Mouse (Mus musculus) intestine, postnatal 0 days (tissue): ENCODE measurements at regions not wholly inside any gene's neighbourhood (a gene's known extent, or its start where the extent isn't known, plus 50 kb on each side); places are given as distances from the start of the nearest gene placed in this dataset.

Experiments used
- ATAC-seq: fragments of 200-750 bp; cut with Nextera tagmentation; 2 replicates; pipeline ENCODE4 v1.8.0; 2017; ENCODE audit warnings: mild to moderate bottlenecking, moderate TSS enrichment, moderate library complexity
- H3K27ac ChIP-seq: fragments of 300-500 bp; sonication (generic); 2 replicates; pipeline ENCODE4 v1.5.1; 2014; ENCODE audit warnings: mild to moderate bottlenecking, low read depth, low read length, moderate library complexity
- H3K27me3 ChIP-seq: fragments of 300-500 bp; sonication (generic); replicated peaks from 2 replicates; pipeline ENCODE4 v1.6.1; 2014; ENCODE audit warnings: low read length, mixed read lengths; ENCODE audit not compliant: control insufficient read depth, insufficient read depth
- H3K36me3 ChIP-seq: fragments of 300-500 bp; sonication (generic); 2 replicates; pipeline ENCODE4 v1.6.1; 2014; ENCODE audit warnings: mild to moderate bottlenecking, moderate library complexity; ENCODE audit not compliant: control insufficient read depth, insufficient read depth
- H3K4me1 ChIP-seq: fragments of 300-500 bp; sonication (generic); replicated peaks from 2 replicates; pipeline ENCODE4 v1.6.1; 2014; ENCODE audit warnings: antibody characterized with exemption, low read length, mixed read lengths; ENCODE audit not compliant: control insufficient read depth, insufficient read depth
- H3K4me2 ChIP-seq: fragments of 300-500 bp; sonication (generic); replicated peaks from 2 replicates; pipeline ENCODE4 v1.6.1; 2014; ENCODE audit warnings: low read depth, mild to moderate bottlenecking, moderate library complexity
- H3K4me3 ChIP-seq: fragments of 300-500 bp; sonication (generic); 2 replicates; pipeline ENCODE4 v1.5.1; 2014; ENCODE audit warnings: low read depth, low read length
- H3K9ac ChIP-seq: fragments of 300-500 bp; sonication (generic); 2 replicates; pipeline ENCODE4 v1.6.1; 2014; ENCODE audit warnings: mild to moderate bottlenecking, low read depth, low read length
- H3K9me3 ChIP-seq: fragments of 300-500 bp; sonication (generic); 2 replicates; pipeline ENCODE4 v1.6.1; 2016; ENCODE audit warnings: mixed run types; ENCODE audit not compliant: control insufficient read depth
- CTCF ChIP-seq: sonication (generic); IDR thresholded peaks from 2 replicates; pipeline ENCODE4 v1.5.1; 2016; ENCODE audit warnings: low read depth, mild to moderate bottlenecking, control low read depth, antibody characterized with exemption, moderate library complexity
- WGBS: fragments of 180-500 bp; shearing (Covaris S2); extraction: QIAGEN DNeasy Blood & Tissue Kit; methylation state at CpG from one replicate; pipeline ENCODE4 v1.1.7; 2014; 5-methylcytosine and 5-hydroxymethylcytosine counted together

DNA sequence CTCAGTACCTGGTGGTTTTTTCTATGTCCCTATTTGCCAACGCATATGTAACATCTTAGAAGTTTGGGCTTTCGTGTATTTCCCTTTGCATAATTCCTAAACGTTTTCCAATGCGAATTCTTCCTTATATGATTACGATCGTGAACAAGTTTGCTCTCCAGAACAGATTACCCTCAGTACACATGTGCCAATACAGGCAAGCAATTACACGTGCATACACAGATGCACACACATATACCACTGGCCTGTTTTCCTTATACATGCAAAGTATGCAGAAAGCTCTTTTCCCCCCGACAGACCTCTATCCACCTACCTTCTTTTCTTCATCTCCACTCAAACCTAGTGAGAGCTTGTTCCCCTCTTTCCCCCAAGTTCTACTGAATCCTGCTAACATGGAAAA lies 144.1 kb downstream of the Csl start:
- 45% methylated on average over 8 of the region's 8 CpGs for WGBS

GRCm38 (mm10) chr10:99615779-99616178 lies 143.7 kb downstream of the Csl start:
- no peak overlapping the region for H3K4me2 ChIP-seq
- no peak overlapping the region for H3K4me3 ChIP-seq
- WGBS: 14% methylated on average over 6 of the region's 6 CpGs

More for the DNA sequence above, 144.1 kb downstream of the Csl start:
- H3K4me2 ChIP-seq: no peak overlapping the region
- no peaks in the 10 kb centered on the region for H3K36me3 ChIP-seq
- no peak for TF ChIP-seq CTCF
- H3K27me3 ChIP-seq: no peaks in the 10 kb centered on the region
- no peaks in the 10 kb centered on the region for H3K4me1 ChIP-seq
- no peaks in the 10 kb centered on the region for H3K9me3 ChIP-seq
- H3K27ac ChIP-seq: no peak overlapping the region
- H3K4me3 ChIP-seq: no peak overlapping the region
- ATAC-seq: no peak
- no peak overlapping the region for H3K9ac ChIP-seq

GRCm38 (mm10) chr10:99617623-99618022 lies 141.8 kb downstream of the Csl start:
- Histone ChIP-seq H3K27ac (no peak overlapping the region), H3K27me3 (no peaks in the 10 kb centered on the region), H3K9me3 (no peaks in the 10 kb centered on the region), H3K9ac (no peak overlapping the region), H3K4me2 (no peak overlapping the region), H3K36me3 (no peaks in the 10 kb centered on the region), H3K4me3 (no peak overlapping the region), H3K4me1 (no peaks in the 10 kb centered on the region)
- 77% methylated on average over 3 of the region's 3 CpGs for WGBS
- TF ChIP-seq CTCF: no peak
- ATAC-seq: no peak

More at GRCm38 (mm10) chr10:99615779-99616178, 143.7 kb downstream of the Csl start:
- Histone ChIP-seq H3K4me1 (no peaks in the 10 kb centered on the region), H3K36me3 (no peaks in the 10 kb centered on the region), H3K9ac (no peak overlapping the region), H3K9me3 (no peaks in the 10 kb centered on the region), H3K27ac (no peak overlapping the region), H3K27me3 (no peaks in the 10 kb centered on the region)
- peak; percentile 99 for TF ChIP-seq CTCF
- ATAC-seq: peak; percentile 49; the same call in 1 of the 2 replicates

DNA sequence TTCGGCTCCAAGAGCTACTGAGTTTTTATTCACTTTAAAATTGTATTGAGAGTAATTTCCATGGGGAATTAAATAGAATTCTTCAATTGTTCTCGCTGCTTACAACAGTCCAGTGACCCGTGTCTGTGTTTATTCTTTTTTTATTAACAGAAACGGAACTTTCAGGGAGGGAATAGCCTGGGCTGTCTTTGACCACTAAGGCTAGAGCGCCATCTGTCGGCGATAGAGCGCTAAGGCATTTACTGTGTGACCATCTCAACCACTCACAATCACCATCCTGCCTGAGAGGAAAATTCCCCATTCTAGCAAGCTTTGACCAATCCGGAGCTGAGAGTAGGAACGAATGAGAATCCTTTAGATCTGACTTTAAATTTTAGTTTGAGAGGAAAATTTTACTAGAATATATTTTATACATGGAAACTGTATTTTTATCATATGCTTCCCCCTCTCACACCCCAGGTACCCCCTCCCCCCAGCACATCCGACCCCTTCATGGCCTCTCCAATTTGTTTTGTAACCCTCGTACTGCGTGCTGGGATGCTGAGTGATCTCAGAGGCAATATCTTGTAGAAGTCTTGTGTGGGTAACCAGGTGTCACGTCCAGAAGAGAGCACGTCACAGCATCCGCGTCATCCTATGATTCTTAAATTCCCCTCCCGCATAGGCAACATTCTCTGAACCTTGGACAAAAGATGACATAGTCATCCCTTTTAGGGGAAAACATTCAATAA lies 139.9 kb downstream of the Csl start:
- H3K9me3 ChIP-seq: no peaks in the 10 kb centered on the region
- no peak overlapping the region for H3K4me3 ChIP-seq
- peak overlapping the region; percentile 24; the same call in 1 of the 2 replicates for H3K4me2 ChIP-seq
- no peaks in the 10 kb centered on the region for H3K36me3 ChIP-seq
- no peak overlapping the region for H3K9ac ChIP-seq
- TF ChIP-seq CTCF: peak; percentile 85
- H3K27me3 ChIP-seq: no peaks in the 10 kb centered on the region
- no peak overlapping the region for H3K27ac ChIP-seq
- WGBS: 48% methylated on average over 18 of the region's 18 CpGs
- ATAC-seq: 0 out of 2 replicates have a peak, but pooled peaks have one; percentile 31
- no peaks in the 10 kb centered on the region for H3K4me1 ChIP-seq

- H3K4me3 ChIP-seq: no peak overlapping the region
- no peak overlapping the region for H3K9ac ChIP-seq
- TF ChIP-seq CTCF: no peak
- no peak for ATAC-seq
- H3K4me1 ChIP-seq: no peaks in the 10 kb centered on the region
- H3K27me3 ChIP-seq: no peaks in the 10 kb centered on the region
- H3K36me3 ChIP-seq: no peaks in the 10 kb centered on the region
- H3K9me3 ChIP-seq: no peaks in the 10 kb centered on the region
- no peak overlapping the region for H3K27ac ChIP-seq
- H3K4me2 ChIP-seq: no peak overlapping the region
- 83% methylated on average over 7 of the region's 7 CpGs for WGBS
Measured at GRCm38 (mm10) chr10:99620489-99620888, 139.0 kb downstream of the Csl start.

DNA sequence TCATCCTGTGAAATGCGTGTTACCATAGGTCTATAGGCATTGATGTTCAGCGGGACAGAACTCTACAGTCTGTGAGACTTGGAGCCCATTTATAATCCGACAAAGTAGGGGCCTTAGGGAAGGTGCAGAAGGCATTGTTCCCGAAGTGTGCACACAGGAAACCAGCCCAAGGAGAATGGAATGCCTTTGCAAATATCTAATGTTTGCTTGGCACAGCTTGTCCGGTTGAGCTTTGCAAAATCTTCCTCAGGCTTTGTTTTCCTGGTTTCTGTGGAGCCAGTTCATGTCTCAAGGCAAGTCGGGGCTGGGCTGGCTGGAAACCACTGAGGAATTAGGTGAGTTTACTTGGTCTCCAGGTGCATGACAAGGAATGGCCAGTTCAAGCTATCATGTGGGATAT lies 132.1 kb downstream of the Csl start:
- no peaks in the 10 kb centered on the region for H3K27me3 ChIP-seq
- no peak overlapping the region for H3K4me2 ChIP-seq
- no peaks in the 10 kb centered on the region for H3K9me3 ChIP-seq
- H3K36me3 ChIP-seq: no peaks in the 10 kb centered on the region
- WGBS: 55% methylated on average over 6 of the region's 6 CpGs
- no peak overlapping the region for H3K4me3 ChIP-seq
- H3K27ac ChIP-seq: no peak overlapping the region
- no peak for ATAC-seq
- TF ChIP-seq CTCF: no peak
- H3K4me1 ChIP-seq: 0 out of 2 replicates have a peak, but pooled peaks cover 2% of the 10 kb centered on the region
- H3K9ac ChIP-seq: no peak overlapping the region
